In genomic region chr11:16772717-16773116, GRCm38 (mm10) we compare ENCODE assay signal across 16 mouse cellular contexts. TPM values are rescaled to one million over a fixed set of nuclear protein-coding genes. Genes with fewer than 3 reads are reported as not detected.
DNase-seq lines count a peak whose midpoint lies in the region; ATAC-seq lines count a peak whose summit lies in the region.
"Had no signal": no experiment of that assay in that cellular context is flagged by ENCODE, and none has a peak within 500 bp of the region (broad histone marks: within the 10 kb centered on the region; RNA-seq: fewer than 3 reads in every experiment).

No protein-coding gene starts in this region.

- peak; percentile 23 for DNase-seq in embryo, embryonic 10 days (ENCODE audit: low spot score)
- DNase-seq in embryo, embryonic 9.5 days (ENCODE audit: extremely low spot score) = no peak
- DNase-seq in kidney, postnatal 10 days = peak; percentile 39
- DNase-seq in mesoderm, embryonic 11.5 days (ENCODE audit: low read depth, low spot score) = peak; percentile 26
- no peak for DNase-seq in natural killer cell, adult 2 months (ENCODE audit: low spot score in 2 of 2)
- DNase-seq: cerebellum, adult 2 months; gastrocnemius, postnatal 10 days; layer of hippocampus, adult 9-11 months; right cerebral cortex, adult 18-20 months; thymus, adult 18-20 months had no signal

- H3K4me2 ChIP-seq in kidney, embryonic 15.5 days = no peak overlapping the region
- H3K4me2 ChIP-seq in neural tube, embryonic 13.5 days = no peak overlapping the region
- H3K4me2 ChIP-seq in neural tube, embryonic 15.5 days = no peak overlapping the region
- H3K4me2 ChIP-seq: embryonic facial prominence, embryonic 13.5 days; forebrain, embryonic 12.5 days; lung, embryonic 15.5 days had no signal

- ATAC-seq in kidney, embryonic 15.5 days (replicated peaks; ENCODE audit: low FRiP score) = no peak
- peak; percentile 65; the same call in 1 of the 2 replicates for ATAC-seq in neural tube, embryonic 13.5 days (ENCODE audit: low read depth)
- no peak for ATAC-seq in neural tube, embryonic 15.5 days (ENCODE audit: low FRiP score)

- whole genome bisulfite sequencing in kidney, embryonic 15.5 days = 49% methylated on average over 4 of the region's 4 CpGs
- WGBS in neural tube, embryonic 13.5 days = 51% methylated on average over 4 of the region's 4 CpGs
- WGBS in neural tube, embryonic 15.5 days = 51% methylated on average over 4 of the region's 4 CpGs

- peaks cover 24% of the 10 kb centered on the region for H3K4me1 ChIP-seq in kidney, embryonic 15.5 days
- 0 out of 2 replicates have a peak, but pooled peaks cover 4% of the 10 kb centered on the region for H3K4me1 ChIP-seq in neural tube, embryonic 13.5 days (replicated peaks)
- 0 out of 2 replicates have a peak, but pooled peaks cover 2% of the 10 kb centered on the region for H3K4me1 ChIP-seq in neural tube, embryonic 15.5 days
- H3K4me1 ChIP-seq: forebrain, embryonic 12.5 days had no signal

- no peak overlapping the region for H3K4me3 ChIP-seq in kidney, embryonic 15.5 days (replicated peaks)
- H3K4me3 ChIP-seq in neural tube, embryonic 13.5 days = no peak overlapping the region
- H3K4me3 ChIP-seq in neural tube, embryonic 15.5 days (replicated peaks) = no peak overlapping the region
- H3K4me3 ChIP-seq: embryonic facial prominence, embryonic 13.5 days; forebrain, embryonic 12.5 days; lung, embryonic 15.5 days had no signal

- no peaks in the 10 kb centered on the region for H3K27me3 ChIP-seq in kidney, embryonic 15.5 days
- H3K27me3 ChIP-seq in neural tube, embryonic 13.5 days = no peaks in the 10 kb centered on the region
- no peaks in the 10 kb centered on the region for H3K27me3 ChIP-seq in neural tube, embryonic 15.5 days (replicated peaks)
- H3K27me3 ChIP-seq: embryonic facial prominence, embryonic 13.5 days; forebrain, embryonic 12.5 days; lung, embryonic 15.5 days had no signal

- no peak overlapping the region for H3K9ac ChIP-seq in kidney, embryonic 15.5 days
- no peak overlapping the region for H3K9ac ChIP-seq in neural tube, embryonic 13.5 days
- H3K9ac ChIP-seq in neural tube, embryonic 15.5 days (replicated peaks) = no peak overlapping the region
- H3K9ac ChIP-seq: embryonic facial prominence, embryonic 13.5 days; forebrain, embryonic 12.5 days; lung, embryonic 15.5 days had no signal

- no peaks in the 10 kb centered on the region for H3K9me3 ChIP-seq in kidney, embryonic 15.5 days (replicated peaks)
- H3K9me3 ChIP-seq in neural tube, embryonic 13.5 days = no peaks in the 10 kb centered on the region
- H3K9me3 ChIP-seq in neural tube, embryonic 15.5 days (replicated peaks) = no peaks in the 10 kb centered on the region
- H3K9me3 ChIP-seq: embryonic facial prominence, embryonic 13.5 days; forebrain, embryonic 12.5 days; lung, embryonic 15.5 days had no signal

- H3K27ac ChIP-seq in kidney, embryonic 15.5 days = no peak overlapping the region
- H3K27ac ChIP-seq in neural tube, embryonic 13.5 days (replicated peaks) = no peak overlapping the region
- no peak overlapping the region for H3K27ac ChIP-seq in neural tube, embryonic 15.5 days (replicated peaks)
- H3K27ac ChIP-seq: embryonic facial prominence, embryonic 13.5 days; forebrain, embryonic 12.5 days; lung, embryonic 15.5 days had no signal

- no peaks in the 10 kb centered on the region for H3K36me3 ChIP-seq in kidney, embryonic 15.5 days
- H3K36me3 ChIP-seq in neural tube, embryonic 13.5 days = no peaks in the 10 kb centered on the region
- no peaks in the 10 kb centered on the region for H3K36me3 ChIP-seq in neural tube, embryonic 15.5 days
- H3K36me3 ChIP-seq: embryonic facial prominence, embryonic 13.5 days; forebrain, embryonic 12.5 days; lung, embryonic 15.5 days had no signal

RNA-seq across cellular contexts. Expression of gene Egfr, which starts 20.7 kb away (rescaled TPM):
- polyA plus RNA-seq in kidney, embryonic 15.5 days (2015; fragmentation: Nextera tagmentation; extraction: Ambion mirVana) = 5.6 and 7.7 TPM in 2 replicates
- 2.4 and 2.6 TPM in 2 replicates for polyA plus RNA-seq in neural tube, embryonic 13.5 days (2015; fragmentation: Nextera tagmentation; extraction: Ambion mirVana)
- polyA plus RNA-seq in neural tube, embryonic 15.5 days (2015; fragmentation: Nextera tagmentation; extraction: Ambion mirVana) = 3.2 and 5.6 TPM in 2 replicates

Comparison
In these comparisons a context has a peak if more than half of its experiments do, and no peak if none do; other contexts are left out.
1. DNase-seq: peak in embryo, embryonic 10 days (single experiment), kidney, postnatal 10 days (single experiment) and mesoderm, embryonic 11.5 days (single experiment); none in embryo, embryonic 9.5 days (single experiment) and natural killer cell, adult 2 months (0 of 2).